Mouse (Mus musculus): ENCODE data around the gene Sdccag8. TPM values are rescaled to one million over a fixed set of nuclear protein-coding genes. Genes with fewer than 3 reads are reported as not detected.

The Sdccag8 gene
- polyA plus RNA-seq, 1 experiment from 2014 or later: 12.1 TPM

- Histone ChIP-seq H3K4me1 (ENCODE audit: control insufficient read depth in 2 of 2, insufficient read depth in 2 of 2, low read length in 2 of 2) (peaks cover 6 to 12% of the 10 kb centered on the region in 2 experiments), H3K4me2 (ENCODE audit: low read length) (no peak overlapping the region), H3K9me3 (ENCODE audit: control insufficient read depth, low read length) (no peaks in the 10 kb centered on the region), H3K9ac (ENCODE audit: low read length) (no peak overlapping the region), H3K36me3 (ENCODE audit: control insufficient read depth, insufficient read depth, low read length) (peaks cover 30% of the 10 kb centered on the region), H3K27ac (replicated peaks in 1 of 2; ENCODE audit: control insufficient read depth in 1 of 2, insufficient read depth in 1 of 2, low read depth in 2 of 2, low read length in 2 of 2) (no peak overlapping the region), H3K27me3 (ENCODE audit: control insufficient read depth, insufficient read depth, low read length) (no peaks in the 10 kb centered on the region), H3K4me3 (ENCODE audit: control insufficient read depth in 1 of 2, insufficient read depth in 1 of 2, low read depth in 1 of 2, low read length in 2 of 2) (no peak overlapping the region)
- WGBS: 92% methylated on average over 5 of the region's 5 CpGs
- ATAC-seq (ENCODE audit: insufficient number of reproducible peaks, insufficient read depth, low FRiP score, low read depth): no peak
Observed at GRCm38 (mm10) chr1:177019668-177020067, 205.2 kb downstream of the Sdccag8 start.

GRCm38 (mm10) chr1:177022751-177023150 is 208.3 kb downstream of the Sdccag8 start:
- no peak overlapping the region for H3K4me3 ChIP-seq (ENCODE audit: control insufficient read depth in 1 of 2, insufficient read depth in 1 of 2, low read depth in 1 of 2, low read length in 2 of 2)
- peaks cover 0 to 3% of the 10 kb centered on the region in 2 experiments; a peak in 3 of 4 replicates for H3K4me1 ChIP-seq (ENCODE audit: control insufficient read depth in 2 of 2, insufficient read depth in 2 of 2, low read length in 2 of 2)
- H3K4me2 ChIP-seq (ENCODE audit: low read length): no peak overlapping the region
- ATAC-seq (ENCODE audit: insufficient number of reproducible peaks, insufficient read depth, low FRiP score, low read depth): no peak
- no peaks in the 10 kb centered on the region for H3K9me3 ChIP-seq (ENCODE audit: control insufficient read depth, low read length)
- no peak overlapping the region for H3K27ac ChIP-seq (replicated peaks in 1 of 2; ENCODE audit: control insufficient read depth in 1 of 2, insufficient read depth in 1 of 2, low read depth in 2 of 2, low read length in 2 of 2)
- no peak overlapping the region for H3K9ac ChIP-seq (ENCODE audit: low read length)
- WGBS: 61% methylated on average over 3 of the region's 3 CpGs
- peaks cover 37% of the 10 kb centered on the region for H3K36me3 ChIP-seq (ENCODE audit: control insufficient read depth, insufficient read depth, low read length)
- no peaks in the 10 kb centered on the region for H3K27me3 ChIP-seq (ENCODE audit: control insufficient read depth, insufficient read depth, low read length)

- Histone ChIP-seq H3K4me1 (ENCODE audit: control insufficient read depth in 2 of 2, insufficient read depth in 2 of 2, low read length in 2 of 2) (peaks cover 0 to 4% of the 10 kb centered on the region in 2 experiments; a peak in 2 of 4 replicates), H3K9me3 (ENCODE audit: control insufficient read depth, low read length) (no peaks in the 10 kb centered on the region), H3K4me2 (ENCODE audit: low read length) (no peak overlapping the region), H3K27me3 (ENCODE audit: control insufficient read depth, insufficient read depth, low read length) (no peaks in the 10 kb centered on the region), H3K36me3 (ENCODE audit: control insufficient read depth, insufficient read depth, low read length) (peaks cover 23% of the 10 kb centered on the region), H3K4me3 (ENCODE audit: control insufficient read depth in 1 of 2, insufficient read depth in 1 of 2, low read depth in 1 of 2, low read length in 2 of 2) (no peak overlapping the region), H3K9ac (ENCODE audit: low read length) (no peak overlapping the region), H3K27ac (replicated peaks in 1 of 2; ENCODE audit: control insufficient read depth in 1 of 2, insufficient read depth in 1 of 2, low read depth in 2 of 2, low read length in 2 of 2) (no peak overlapping the region)
- WGBS: 81% methylated on average over 3 of the region's 3 CpGs
- no peak for ATAC-seq (ENCODE audit: insufficient number of reproducible peaks, insufficient read depth, low FRiP score, low read depth)
Observed at GRCm38 (mm10) chr1:177027706-177028105, 213.2 kb downstream of the Sdccag8 start.

GRCm38 (mm10) chr1:177029032-177029431 is 214.6 kb downstream of the Sdccag8 start:
- Histone ChIP-seq H3K4me1 (ENCODE audit: control insufficient read depth in 2 of 2, insufficient read depth in 2 of 2, low read length in 2 of 2) (peaks cover 0 to 4% of the 10 kb centered on the region in 2 experiments; a peak in 2 of 4 replicates), H3K9me3 (ENCODE audit: control insufficient read depth, low read length) (no peaks in the 10 kb centered on the region), H3K9ac (ENCODE audit: low read length) (no peak overlapping the region), H3K27me3 (ENCODE audit: control insufficient read depth, insufficient read depth, low read length) (no peaks in the 10 kb centered on the region), H3K27ac (replicated peaks in 1 of 2; ENCODE audit: control insufficient read depth in 1 of 2, insufficient read depth in 1 of 2, low read depth in 2 of 2, low read length in 2 of 2) (no peak overlapping the region), H3K4me2 (ENCODE audit: low read length) (no peak overlapping the region), H3K4me3 (ENCODE audit: control insufficient read depth in 1 of 2, insufficient read depth in 1 of 2, low read depth in 1 of 2, low read length in 2 of 2) (no peak overlapping the region), H3K36me3 (ENCODE audit: control insufficient read depth, insufficient read depth, low read length) (peaks cover 11% of the 10 kb centered on the region)
- 61% methylated on average over 2 of the region's 2 CpGs for WGBS
- no peak for ATAC-seq (ENCODE audit: insufficient number of reproducible peaks, insufficient read depth, low FRiP score, low read depth)

- ATAC-seq (ENCODE audit: insufficient number of reproducible peaks, insufficient read depth, low FRiP score, low read depth): no peak
- no peak overlapping the region for H3K27ac ChIP-seq (replicated peaks in 1 of 2; ENCODE audit: control insufficient read depth in 1 of 2, insufficient read depth in 1 of 2, low read depth in 2 of 2, low read length in 2 of 2)
- H3K4me3 ChIP-seq (ENCODE audit: control insufficient read depth in 1 of 2, insufficient read depth in 1 of 2, low read depth in 1 of 2, low read length in 2 of 2): no peak overlapping the region
- no peak overlapping the region for H3K9ac ChIP-seq (ENCODE audit: low read length)
- no peaks in the 10 kb centered on the region; the same call in 1 of the 2 replicates for H3K36me3 ChIP-seq (ENCODE audit: control insufficient read depth, insufficient read depth, low read length)
- H3K9me3 ChIP-seq (ENCODE audit: control insufficient read depth, low read length): no peaks in the 10 kb centered on the region
- H3K4me1 ChIP-seq (ENCODE audit: control insufficient read depth in 2 of 2, insufficient read depth in 2 of 2, low read length in 2 of 2): peaks cover 0 to 4% of the 10 kb centered on the region in 2 experiments; a peak in 2 of 4 replicates
- H3K4me2 ChIP-seq (ENCODE audit: low read length): no peak overlapping the region
- WGBS: 89% methylated on average over 3 of the region's 3 CpGs
- no peaks in the 10 kb centered on the region for H3K27me3 ChIP-seq (ENCODE audit: control insufficient read depth, insufficient read depth, low read length)
Observed at GRCm38 (mm10) chr1:177030669-177031068, 216.2 kb downstream of the Sdccag8 start.

- WGBS: 97% methylated on average over 1 of the region's 1 CpGs
- H3K9ac ChIP-seq (ENCODE audit: low read length): no peak overlapping the region
Observed at GRCm38 (mm10) chr1:177031196-177031595, 216.7 kb downstream of the Sdccag8 start.

GRCm38 (mm10) chr1:177032233-177032632 is 217.8 kb downstream of the Sdccag8 start:
- Histone ChIP-seq H3K27me3 (ENCODE audit: control insufficient read depth, insufficient read depth, low read length) (no peaks in the 10 kb centered on the region), H3K9ac (ENCODE audit: low read length) (no peak overlapping the region), H3K9me3 (ENCODE audit: control insufficient read depth, low read length) (no peaks in the 10 kb centered on the region), H3K4me2 (ENCODE audit: low read length) (no peak overlapping the region), H3K4me3 (ENCODE audit: control insufficient read depth in 1 of 2, insufficient read depth in 1 of 2, low read depth in 1 of 2, low read length in 2 of 2) (no peak overlapping the region), H3K36me3 (ENCODE audit: control insufficient read depth, insufficient read depth, low read length) (no peaks in the 10 kb centered on the region; the same call in 1 of the 2 replicates), H3K27ac (replicated peaks in 1 of 2; ENCODE audit: control insufficient read depth in 1 of 2, insufficient read depth in 1 of 2, low read depth in 2 of 2, low read length in 2 of 2) (no peak overlapping the region), H3K4me1 (ENCODE audit: control insufficient read depth in 2 of 2, insufficient read depth in 2 of 2, low read length in 2 of 2) (peaks cover 0 to 4% of the 10 kb centered on the region in 2 experiments; a peak in 2 of 4 replicates)
- ATAC-seq (ENCODE audit: insufficient number of reproducible peaks, insufficient read depth, low FRiP score, low read depth): no peak
- WGBS: 65% methylated on average over 1 of the region's 1 CpGs

More at GRCm38 (mm10) chr1:177031196-177031595, 216.7 kb downstream of the Sdccag8 start:
- no peaks in the 10 kb centered on the region; the same call in 1 of the 2 replicates for H3K36me3 ChIP-seq (ENCODE audit: control insufficient read depth, insufficient read depth, low read length)
- no peaks in the 10 kb centered on the region for H3K27me3 ChIP-seq (ENCODE audit: control insufficient read depth, insufficient read depth, low read length)
- no peak overlapping the region for H3K4me3 ChIP-seq (ENCODE audit: control insufficient read depth in 1 of 2, insufficient read depth in 1 of 2, low read depth in 1 of 2, low read length in 2 of 2)
- H3K4me2 ChIP-seq (ENCODE audit: low read length): no peak overlapping the region
- peaks cover 0 to 4% of the 10 kb centered on the region in 2 experiments; a peak in 2 of 4 replicates for H3K4me1 ChIP-seq (ENCODE audit: control insufficient read depth in 2 of 2, insufficient read depth in 2 of 2, low read length in 2 of 2)
- no peak overlapping the region for H3K27ac ChIP-seq (replicated peaks in 1 of 2; ENCODE audit: control insufficient read depth in 1 of 2, insufficient read depth in 1 of 2, low read depth in 2 of 2, low read length in 2 of 2)
- no peaks in the 10 kb centered on the region for H3K9me3 ChIP-seq (ENCODE audit: control insufficient read depth, low read length)
- ATAC-seq (ENCODE audit: insufficient number of reproducible peaks, insufficient read depth, low FRiP score, low read depth): no peak

GRCm38 (mm10) chr1:177035460-177035859 is 221.0 kb downstream of the Sdccag8 start:
- Histone ChIP-seq H3K9me3 (ENCODE audit: control insufficient read depth, low read length) (no peaks in the 10 kb centered on the region), H3K4me1 (ENCODE audit: control insufficient read depth in 2 of 2, insufficient read depth in 2 of 2, low read length in 2 of 2) (no peaks in the 10 kb centered on the region), H3K27ac (replicated peaks in 1 of 2; ENCODE audit: control insufficient read depth in 1 of 2, insufficient read depth in 1 of 2, low read depth in 2 of 2, low read length in 2 of 2) (no peak overlapping the region), H3K4me2 (ENCODE audit: low read length) (no peak overlapping the region), H3K36me3 (ENCODE audit: control insufficient read depth, insufficient read depth, low read length) (no peaks in the 10 kb centered on the region; the same call in 1 of the 2 replicates), H3K9ac (ENCODE audit: low read length) (no peak overlapping the region), H3K4me3 (ENCODE audit: control insufficient read depth in 1 of 2, insufficient read depth in 1 of 2, low read depth in 1 of 2, low read length in 2 of 2) (no peak overlapping the region), H3K27me3 (ENCODE audit: control insufficient read depth, insufficient read depth, low read length) (no peaks in the 10 kb centered on the region)
- 89% methylated on average over 2 of the region's 2 CpGs for WGBS
- no peak for ATAC-seq (ENCODE audit: insufficient number of reproducible peaks, insufficient read depth, low FRiP score, low read depth)
